Mouse (Mus musculus) heart, embryonic 11.5 days (tissue): ENCODE data around the gene Zfp445. TPM values are rescaled to one million over a fixed set of nuclear protein-coding genes. Genes with fewer than 3 reads are reported as not detected.
"Not testable (repeated sequence)": the region's sequence is repeated elsewhere in the genome, so short reads cannot be mapped to it uniquely, and the experiment has no call there.

Experiments used
- ATAC-seq: fragments of 200-750 bp; cut with Nextera tagmentation; replicated peaks from 2 replicates; pipeline ENCODE4 v1.8.0; 2017; ENCODE audit warnings: moderate library complexity; ENCODE audit not compliant: insufficient number of reproducible peaks, low FRiP score, low TSS enrichment
- H3K27ac ChIP-seq: fragments of 300-500 bp; sonication (generic); 2 replicates; pipeline ENCODE4 v1.5.1; 2014; ENCODE audit warnings: mild to moderate bottlenecking, low read depth, low read length
- H3K27me3 ChIP-seq: fragments of 300-500 bp; sonication (generic); 2 replicates; pipeline ENCODE4 v1.6.1; 2014; ENCODE audit warnings: mild to moderate bottlenecking, low read length, mixed read lengths; ENCODE audit not compliant: control insufficient read depth, insufficient read depth
- H3K36me3 ChIP-seq: fragments of 300-500 bp; sonication (generic); 2 replicates; pipeline ENCODE4 v1.6.1; 2014; ENCODE audit warnings: mild to moderate bottlenecking, low read length, moderate library complexity, mixed read lengths; ENCODE audit not compliant: control insufficient read depth, insufficient read depth
- H3K4me1 ChIP-seq: fragments of 300-500 bp; sonication (generic); 2 replicates; pipeline ENCODE4 v1.6.1; 2014; ENCODE audit warnings: low read length; ENCODE audit not compliant: control insufficient read depth, insufficient read depth
- H3K4me2 ChIP-seq: fragments of 300-500 bp; sonication (generic); 2 replicates; pipeline ENCODE4 v1.6.1; 2014; ENCODE audit warnings: mild to moderate bottlenecking, moderate library complexity
- H3K4me3 ChIP-seq: fragments of 300-500 bp; sonication (generic); 2 replicates; pipeline ENCODE4 v1.5.1; 2014; ENCODE audit warnings: low read depth, low read length
- H3K9ac ChIP-seq: fragments of 300-500 bp; sonication (generic); 2 replicates; pipeline ENCODE4 v1.6.1; 2014; ENCODE audit warnings: mild to moderate bottlenecking, low read depth, low read length, moderate library complexity
- H3K9me3 ChIP-seq: fragments of 300-500 bp; sonication (generic); replicated peaks from 2 replicates; pipeline ENCODE4 v1.6.1; 2016; ENCODE audit warnings: low read length; ENCODE audit not compliant: control insufficient read depth
- WGBS: fragments of 180-500 bp; shearing (Covaris S2); extraction: QIAGEN DNeasy Blood & Tissue Kit; methylation state at CpG from one replicate; pipeline ENCODE4 v1.1.7; 2014; ENCODE audit not compliant: insufficient replicate concordance; 5-methylcytosine and 5-hydroxymethylcytosine counted together
- polyA plus RNA-seq: library from polyadenylated mRNA; unstranded; fragments of >200 nt; fragmentation: Nextera tagmentation; extraction: Ambion mirVana; gene quantifications from 2 replicates; pipeline ENCODE4 v1.2.1, GENCODE M21; 2014

Gene Zfp445
- polyA plus RNA-seq, 1 experiment from 2014 or later: 34.4 TPM

DNA sequence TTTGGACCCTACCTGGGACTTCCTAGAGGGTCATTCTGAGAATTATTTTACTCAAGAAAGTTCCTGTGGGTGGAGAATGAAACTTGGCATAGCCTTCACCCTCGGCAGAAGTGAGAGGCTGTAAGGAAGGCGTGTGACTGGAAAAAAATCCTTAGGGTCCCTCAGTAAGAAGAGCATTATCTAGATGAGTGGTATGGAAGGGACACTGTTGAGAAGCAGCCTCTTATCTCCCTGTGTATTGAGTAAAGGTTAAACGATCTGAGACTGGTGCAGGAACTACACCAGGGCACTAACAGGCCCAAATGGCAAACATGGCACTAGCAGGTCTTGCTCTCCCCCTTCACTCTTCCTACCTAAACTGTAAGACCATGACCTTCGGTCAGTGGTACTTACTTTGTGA is 386 bp upstream of the Zfp445 start:
- no peak overlapping the region for H3K27ac ChIP-seq
- peak overlapping the region; percentile 90 for H3K9ac ChIP-seq
- H3K9me3 ChIP-seq: no peaks in the 10 kb centered on the region
- H3K4me3 ChIP-seq: peak overlapping the region; percentile 72
- no peak for ATAC-seq
- H3K36me3 ChIP-seq: peaks cover 13% of the 10 kb centered on the region
- WGBS: 81% methylated on average over 4 of the region's 4 CpGs
- H3K27me3 ChIP-seq: no peaks in the 10 kb centered on the region
- peak overlapping the region; percentile 82 for H3K4me2 ChIP-seq
- peaks cover 16% of the 10 kb centered on the region for H3K4me1 ChIP-seq

DNA sequence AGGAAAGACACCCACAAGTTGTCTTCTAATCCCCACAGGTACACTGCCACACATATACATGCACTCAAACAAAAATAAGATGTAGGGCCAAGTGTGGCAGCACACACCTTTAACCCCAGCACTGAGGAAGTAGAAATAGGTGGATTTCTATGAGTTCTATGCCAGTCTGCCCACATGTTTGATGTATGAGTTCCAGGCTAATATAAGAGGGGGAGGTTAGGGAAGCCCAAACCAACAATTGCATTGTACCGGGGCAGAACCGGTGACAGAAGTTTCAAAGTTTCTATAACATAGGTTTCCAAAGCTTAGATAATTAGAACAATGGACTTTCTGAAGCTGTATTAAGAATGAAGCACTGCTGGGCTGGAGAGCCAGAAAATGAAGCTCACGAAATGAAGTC is 958 bp downstream of the Zfp445 start:
- no peak for ATAC-seq
- Histone ChIP-seq H3K4me2 (peak overlapping the region; percentile 82), H3K9me3 (peaks cover 3% of the 10 kb centered on the region), H3K27me3 (no peaks in the 10 kb centered on the region), H3K4me3 (peak overlapping the region; percentile 72), H3K9ac (peak overlapping the region; percentile 90), H3K36me3 (peaks cover 26% of the 10 kb centered on the region), H3K4me1 (peaks cover 16% of the 10 kb centered on the region), H3K27ac (no peak overlapping the region)
- WGBS: 54% methylated on average over 3 of the region's 3 CpGs

DNA sequence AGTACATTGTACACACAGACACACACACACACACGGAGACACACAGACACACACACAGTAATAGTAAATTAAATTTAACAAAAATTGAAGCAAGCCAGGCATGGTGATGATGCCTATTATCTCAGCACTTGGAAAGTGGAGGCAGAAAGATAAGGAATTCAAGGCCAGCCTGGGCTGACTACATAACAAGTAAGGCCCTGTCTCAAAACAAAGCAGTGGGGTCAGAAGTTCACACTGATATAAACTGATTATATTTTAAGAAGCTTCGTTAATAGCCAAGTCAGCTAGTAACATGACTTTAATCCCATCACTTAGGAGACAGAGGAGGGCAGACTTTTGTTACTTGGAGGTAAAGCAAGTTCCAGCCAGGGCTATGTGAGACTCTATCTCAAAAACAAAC is 2.1 kb downstream of the Zfp445 start:
- Histone ChIP-seq H3K36me3 (peaks cover 37% of the 10 kb centered on the region), H3K27me3 (no peaks in the 10 kb centered on the region), H3K4me1 (peaks cover 16% of the 10 kb centered on the region), H3K9ac (no peak overlapping the region), H3K27ac (no peak overlapping the region), H3K4me2 (0 out of 2 replicates have a peak overlapping the region, but pooled peaks have one; percentile 16), H3K9me3 (peaks cover 8% of the 10 kb centered on the region), H3K4me3 (no peak overlapping the region)
- no peak for ATAC-seq
- 26% methylated on average over 2 of the region's 2 CpGs for WGBS

DNA sequence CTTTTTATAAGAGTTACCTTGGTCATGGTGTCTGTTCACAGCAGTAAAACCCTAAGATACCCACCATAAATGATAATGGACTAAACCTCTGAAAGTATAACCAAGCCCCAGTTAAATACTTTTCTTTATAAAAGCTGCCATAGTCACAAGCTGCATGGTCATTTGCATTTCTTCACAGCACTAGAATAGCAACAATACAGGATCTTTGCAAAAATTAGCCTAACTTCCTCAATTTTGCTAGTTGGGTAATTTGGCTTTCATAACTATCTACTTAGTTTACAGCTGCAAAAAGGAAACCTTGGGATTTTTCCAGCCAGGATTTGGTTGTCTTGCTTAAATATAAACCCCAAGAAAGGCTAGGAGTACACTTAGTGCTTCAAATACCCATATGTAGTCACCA is 5.1 kb downstream of the Zfp445 start:
- no peak for ATAC-seq
- peaks cover 63% of the 10 kb centered on the region for H3K36me3 ChIP-seq

DNA sequence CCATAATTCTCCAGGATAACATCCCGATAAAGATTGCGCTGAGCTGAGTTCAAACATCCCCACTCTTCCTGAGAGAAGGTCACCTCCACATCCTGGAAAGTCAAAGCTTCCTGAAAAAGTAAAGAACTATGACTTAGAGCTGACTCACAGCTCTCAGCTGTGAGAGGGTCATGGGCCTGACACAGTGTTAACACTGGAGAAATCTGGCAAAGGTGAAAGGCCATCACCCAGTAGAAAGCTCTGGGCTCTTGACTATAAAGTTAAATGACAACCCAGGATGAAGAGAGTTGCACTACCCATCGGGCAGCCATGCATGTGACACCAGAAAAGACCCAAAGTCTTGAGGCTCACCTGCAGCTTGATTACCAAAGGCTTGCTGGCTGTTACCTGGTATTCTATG is 9.1 kb downstream of the Zfp445 start:
- Histone ChIP-seq H3K27ac (no peak overlapping the region), H3K4me2 (no peak overlapping the region), H3K9me3 (peaks cover 13% of the 10 kb centered on the region), H3K4me3 (no peak overlapping the region), H3K9ac (no peak overlapping the region), H3K4me1 (no peaks in the 10 kb centered on the region), H3K36me3 (peaks cover 93% of the 10 kb centered on the region), H3K27me3 (no peaks in the 10 kb centered on the region)
- WGBS: 93% methylated on average over 3 of the region's 3 CpGs
- no peak for ATAC-seq

More for the DNA sequence above, 5.1 kb downstream of the Zfp445 start:
- no peaks in the 10 kb centered on the region for H3K27me3 ChIP-seq
- no peak overlapping the region for H3K4me3 ChIP-seq
- H3K9me3 ChIP-seq: peaks cover 13% of the 10 kb centered on the region
- no peak overlapping the region for H3K27ac ChIP-seq
- H3K4me1 ChIP-seq: peaks cover 16% of the 10 kb centered on the region
- no peak overlapping the region for H3K9ac ChIP-seq
- H3K4me2 ChIP-seq: no peak overlapping the region

DNA sequence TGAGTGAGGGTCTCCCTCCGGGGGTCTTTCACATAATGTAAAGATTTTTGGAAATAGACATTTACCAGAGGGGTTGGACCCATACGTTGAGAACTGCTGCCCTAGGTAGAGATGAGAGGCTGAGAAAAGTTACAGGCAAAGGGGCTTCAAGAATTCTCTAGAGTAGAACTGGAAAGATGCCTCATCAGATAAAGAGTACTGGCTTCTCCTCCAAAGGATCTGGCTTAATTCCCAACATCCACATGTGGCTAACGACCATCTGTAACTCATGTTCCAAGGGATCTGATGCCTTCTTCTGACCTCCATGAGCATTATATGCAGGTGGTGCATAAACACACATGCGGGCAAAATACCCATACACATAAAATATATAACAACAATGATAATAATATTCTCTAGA is 10.2 kb downstream of the Zfp445 start:
- WGBS: 91% methylated on average over 4 of the region's 4 CpGs
- Histone ChIP-seq H3K4me3 (no peak overlapping the region), H3K9me3 (peaks cover 11% of the 10 kb centered on the region), H3K4me2 (no peak overlapping the region), H3K9ac (no peak overlapping the region), H3K4me1 (no peaks in the 10 kb centered on the region), H3K36me3 (peaks cover 85% of the 10 kb centered on the region), H3K27ac (no peak overlapping the region), H3K27me3 (no peaks in the 10 kb centered on the region)
- ATAC-seq: no peak

DNA sequence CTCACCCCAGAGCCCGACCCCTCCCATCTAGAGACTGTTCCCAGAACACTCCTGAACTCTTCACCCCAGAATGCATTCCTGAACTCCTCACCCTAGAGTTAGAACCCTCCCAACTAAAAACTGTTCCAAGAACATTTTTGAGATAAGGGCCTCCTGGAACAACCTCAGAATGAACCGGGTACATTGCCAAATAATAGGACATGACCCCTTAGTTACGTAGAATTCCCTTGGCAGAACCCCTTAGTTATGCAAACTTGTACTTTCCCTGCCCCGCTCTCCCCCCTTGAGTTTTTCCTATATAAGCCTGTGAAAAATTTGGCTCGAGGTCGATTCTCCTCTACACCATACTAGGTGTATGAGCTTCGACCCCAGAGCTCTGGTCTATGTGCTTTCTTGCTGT is 10.7 kb downstream of the Zfp445 start:
- H3K4me2 ChIP-seq, H3K27me3 ChIP-seq, H3K4me3 ChIP-seq, H3K4me1 ChIP-seq, H3K27ac ChIP-seq, H3K9ac ChIP-seq, ATAC-seq: not testable (repeated sequence)
- peaks cover 85% of the 10 kb centered on the region for H3K36me3 ChIP-seq
- H3K9me3 ChIP-seq: peaks cover 11% of the 10 kb centered on the region
- 74% methylated on average over 2 of the region's 7 CpGs for WGBS

DNA sequence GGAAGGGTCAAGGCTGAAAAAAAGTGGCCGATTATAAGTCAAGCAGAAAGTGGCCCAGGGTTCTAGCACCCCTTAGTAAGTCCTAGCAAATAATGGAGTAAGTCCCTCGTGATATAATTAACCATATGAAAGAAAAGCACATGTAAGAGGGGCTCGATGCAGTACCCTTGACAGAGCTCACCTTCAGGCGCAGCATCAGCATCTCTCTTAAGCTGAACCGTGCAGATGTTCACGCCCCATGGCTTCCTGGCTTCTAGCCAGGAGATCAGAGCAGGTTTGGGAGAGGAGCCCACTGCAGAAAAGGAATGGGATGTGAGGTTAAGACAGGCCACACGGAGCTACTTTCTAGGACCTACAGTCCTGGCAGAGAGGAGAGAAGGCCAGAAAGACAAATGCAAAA is 11.3 kb downstream of the Zfp445 start:
- H3K27ac ChIP-seq: no peak overlapping the region

DNA sequence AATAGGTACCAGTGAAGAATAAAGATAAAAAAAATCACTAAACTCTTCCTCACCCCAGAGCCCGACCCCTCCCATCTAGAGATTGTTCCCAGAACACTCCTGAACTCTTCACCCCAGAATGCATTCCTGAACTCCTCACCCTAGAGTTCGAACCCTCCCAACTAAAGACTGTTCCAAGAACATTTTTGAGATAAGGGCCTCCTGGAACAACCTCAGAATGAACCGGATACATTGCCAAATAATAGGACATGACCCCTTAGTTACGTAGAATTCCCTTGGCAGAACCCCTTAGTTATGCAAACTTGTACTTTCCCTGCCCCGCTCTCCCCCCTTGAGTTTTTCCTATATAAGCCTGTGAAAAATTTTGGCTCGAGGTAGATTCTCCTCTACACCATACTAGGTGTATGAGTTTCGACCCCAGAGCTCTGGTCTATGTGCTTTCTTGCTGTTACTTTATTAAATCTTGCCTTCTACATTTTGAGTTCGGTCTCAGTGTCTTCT is 17.9 kb downstream of the Zfp445 start:
- H3K4me1 ChIP-seq, H3K4me3 ChIP-seq, ATAC-seq, H3K27me3 ChIP-seq, H3K4me2 ChIP-seq, H3K27ac ChIP-seq, H3K9ac ChIP-seq, H3K9me3 ChIP-seq: not testable (repeated sequence)
- peaks cover 32% of the 10 kb centered on the region for H3K36me3 ChIP-seq
- 85% methylated on average over 6 of the region's 8 CpGs for WGBS

More for the DNA sequence above, 11.3 kb downstream of the Zfp445 start:
- H3K27me3 ChIP-seq: no peaks in the 10 kb centered on the region
- no peaks in the 10 kb centered on the region for H3K4me1 ChIP-seq
- H3K36me3 ChIP-seq: peaks cover 84% of the 10 kb centered on the region
- H3K4me3 ChIP-seq: no peak overlapping the region
- no peak overlapping the region for H3K4me2 ChIP-seq
- no peak overlapping the region for H3K9ac ChIP-seq
- peaks cover 10% of the 10 kb centered on the region for H3K9me3 ChIP-seq
- no peak for ATAC-seq
- WGBS: 96% methylated on average over 7 of the region's 7 CpGs
